Mouse (Mus musculus) layer of hippocampus, adult 6 months (tissue): ENCODE results near the gene Shisa3. TPM values are rescaled to one million over a fixed set of nuclear protein-coding genes. Genes with fewer than 3 reads are reported as not detected.

Experiments
- long read RNA-seq, 2 experiments: library from polyadenylated mRNA; unstranded; transcript quantifications; one replicate each; pipeline ENCODE4 v2.0.0; 2019 to 2020
- microRNA-seq: library from miRNA; unstranded; fragments of <30 nt; microRNA quantifications from one replicate; pipeline ENCODE4 v1.2.0, GENCODE M21; 2020
- polyA plus RNA-seq: library from polyadenylated mRNA; unstranded; fragments of <200 nt; fragmentation: Nextera tagmentation; gene quantifications from 2 replicates; pipeline ENCODE4 v1.2.3, GENCODE M21; 2021

Shisa3 gene
- polyA plus RNA-seq, result 0.06 and 0.30 TPM in 2 replicates
- long read RNA-seq, experiment 1, partial matches to known transcripts, result 0 of 1 reads
- long read RNA-seq, experiment 1, other reads (novel, unspliced or antisense), result 1 of 1 reads
- long read RNA-seq, experiment 2, transcript Shisa3-201 (2 exons, 3,760 nt), result major isoform, 11 of 11 reads
- long read RNA-seq, experiment 2, partial matches to known transcripts, result 0 of 11 reads
- long read RNA-seq, experiment 2, other reads (novel, unspliced or antisense), result 0 of 11 reads

DNA sequence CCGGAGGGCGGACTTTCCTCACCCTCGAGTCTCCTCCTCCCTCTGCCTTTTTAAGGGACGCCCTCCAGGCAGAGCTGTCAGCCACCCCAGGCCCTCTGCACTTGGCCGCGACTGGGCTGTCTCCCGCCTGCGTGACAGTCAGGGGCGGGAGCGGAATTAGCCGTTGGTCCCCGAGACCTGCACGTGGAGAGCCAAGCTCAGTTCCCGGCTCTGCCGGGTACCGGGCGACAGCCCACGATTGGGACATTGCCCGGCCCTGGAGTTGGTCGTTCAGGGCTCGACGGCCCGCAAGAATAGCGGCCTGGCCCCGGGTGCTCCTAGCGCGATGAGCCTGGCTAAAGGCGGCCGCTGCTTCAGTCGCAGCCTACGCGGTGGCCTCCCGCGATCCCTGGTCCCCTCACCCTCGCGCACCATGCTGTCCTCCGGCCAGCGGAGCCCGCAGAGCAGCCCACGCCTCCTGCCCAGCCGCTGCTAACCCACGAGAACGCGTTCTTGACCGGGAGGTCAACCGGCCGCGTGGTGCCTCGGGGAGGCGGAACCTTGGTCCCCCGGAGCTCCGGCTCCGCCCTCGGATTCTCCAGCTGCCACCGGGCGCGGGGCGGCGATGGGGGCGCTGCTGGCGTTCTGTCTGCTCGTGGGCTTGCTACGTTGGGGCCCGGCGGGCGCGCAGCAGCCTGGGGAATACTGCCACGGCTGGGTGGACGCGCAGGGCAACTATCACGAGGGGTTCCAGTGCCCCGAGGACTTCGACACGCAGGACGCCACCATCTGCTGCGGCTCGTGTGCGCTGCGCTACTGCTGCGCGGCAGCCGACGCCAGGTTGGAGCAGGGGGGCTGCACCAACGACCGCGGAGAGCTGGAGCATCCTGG is at the start of gene Shisa3:
TSS of gene Shisa3 (plus strand) at position 79 of the 870 bp plus-strand sequence.

Small RNA genes lying within 50 kb of the gene (microRNA-seq; reads per million reads assigned to microRNA genes)
- not detected for gene Gm23617

Other genes starting within 250 kb of the Shisa3 start
- gene Bend4, start 179.6 kb upstream of the Shisa3 start, polyA plus RNA-seq, result 2.9 and 5.6 TPM in 2 replicates
- 33.6 and 39.3 TPM in 2 replicates for gene Atp8a1, start 239.6 kb downstream of the Shisa3 start, polyA plus RNA-seq